Mouse (Mus musculus) heart, postnatal 36 days (tissue): Measurements from ENCODE around the gene Tcl1b3. TPM values are rescaled to one million over a fixed set of nuclear protein-coding genes. Genes with fewer than 3 reads are reported as not detected.

Experiments used
- DNase-seq, 2 experiments: peaks; one replicate each; pipeline ENCODE4 v3.0.0; 2021 to 2022
- intact Hi-C: fragments of 180-260 bp; cut with DNase I; formaldehyde crosslinking; loops from one replicate; pipeline ENCODE4 v1.15.1; 2025
- total RNA-seq, 2 experiments: library from RNA; stranded (reverse); gene quantifications; 2 replicates each; pipeline ENCODE4 v1.2.3; 2021

The Tcl1b3 gene
- total RNA-seq, 2 experiments from 2014 or later = not detected

- DNase-seq = no peak
- intact Hi-C loops = no loop called here
These were observed 33.9 kb downstream of the Tcl1b3 start for GRCm38 (mm10) chr12:105224621-105225320.

GRCm38 (mm10) chr12:105234362-105234761, 43.5 kb downstream of the Tcl1b3 start:
- no peak for DNase-seq
- intact Hi-C loops = no loop called here

- intact Hi-C loops = no loop called here
- no peak for DNase-seq
These were observed 44.2 kb downstream of the Tcl1b3 start for GRCm38 (mm10) chr12:105235091-105235490.

- no peak for DNase-seq
- intact Hi-C loops = no loop called here
These were observed 48.2 kb downstream of the Tcl1b3 start for GRCm38 (mm10) chr12:105239060-105239459.

Other genes starting within 250 kb of the Tcl1b3 start
- gene Syne3, start 181.2 kb upstream of the Tcl1b3 start, total RNA-seq = 1 to 10 TPM; 7.2 to 7.8 TPM
- 10 to 100 TPM; 93.2 to 97.0 TPM for gene Glrx5, start 158.4 kb upstream of the Tcl1b3 start, total RNA-seq
- gene Tcl1b2, start 45.0 kb upstream of the Tcl1b3 start, total RNA-seq = not detected
- not detected for gene Tcl1b1, start 31.4 kb upstream of the Tcl1b3 start, total RNA-seq
- not detected for gene Tcl1b5, start 14.7 kb upstream of the Tcl1b3 start, total RNA-seq
- gene Tcl1b4, start 10.9 kb downstream of the Tcl1b3 start, total RNA-seq = not detected
- gene Tcl1, start 31.8 kb downstream of the Tcl1b3 start, total RNA-seq = not detected
- gene Tunar, start 142.8 kb downstream of the Tcl1b3 start, total RNA-seq = not detected